Mouse (Mus musculus) CH12.LX (cell line): Measurements from ENCODE around the gene Zfp108. TPM values are rescaled to one million over a fixed set of nuclear protein-coding genes. Genes with fewer than 3 reads are reported as not detected.

ENCODE experiments used
- DNase-seq: peaks from one replicate; pipeline ENCODE4 v3.0.0-alpha.2; 2013; ENCODE audit errors: extremely low read depth
- H3K27ac ChIP-seq: 2 replicates; pipeline ENCODE4 v1.5.1; 2012; ENCODE audit warnings: low read depth, mild to moderate bottlenecking, control low read depth, moderate library complexity; ENCODE audit not compliant: insufficient read depth
- H3K27me3 ChIP-seq: replicated peaks from 2 replicates; pipeline ENCODE3; 2012; ENCODE audit warnings: inconsistent platforms
- H3K36me3 ChIP-seq, 2 experiments: replicated peaks in 1 of 2; 2 replicates each; pipeline versions ENCODE3 to v1.6.1; 2012; ENCODE audit warnings: inconsistent platforms in 1 of 2, low read length in 1 of 2, mild to moderate bottlenecking in 1 of 2, mixed read lengths in 1 of 2, moderate library complexity in 1 of 2; ENCODE audit not compliant: control insufficient read depth in 1 of 2, insufficient read depth in 1 of 2
- H3K4me1 ChIP-seq, 2 experiments: 2 replicates each; pipeline ENCODE4 v1.6.1; 2012; ENCODE audit warnings: inconsistent platforms in 1 of 2, moderate library complexity in 1 of 2; ENCODE audit not compliant: insufficient read depth in 2 of 2, control insufficient read depth in 1 of 2
- H3K4me2 ChIP-seq: 2 replicates; pipeline ENCODE4 v1.6.1; 2012; ENCODE audit warnings: low read depth, mild to moderate bottlenecking, control low read depth; ENCODE audit not compliant: poor library complexity, insufficient read depth, severe bottlenecking
- H3K4me3 ChIP-seq, 3 experiments: fragments of 150-350 bp in 1 of 3; sonication (generic) in 1 of 3; replicated peaks in 1 of 3; 2 replicates each; pipeline versions ENCODE3 to v1.5.1; 2011 to 2012; ENCODE audit warnings: low read depth in 2 of 3, low read length in 2 of 3, mild to moderate bottlenecking in 2 of 3, moderate library complexity in 2 of 3, control low read depth in 1 of 3, improper control_type of control experiment in 1 of 3, inconsistent platforms in 1 of 3, mixed read lengths in 1 of 3; ENCODE audit not compliant: poor library complexity in 1 of 3
- H3K79me2 ChIP-seq: replicated peaks from 2 replicates; pipeline ENCODE4 v1.6.1; 2012; ENCODE audit warnings: mild to moderate bottlenecking, moderate library complexity; ENCODE audit not compliant: control insufficient read depth, poor library complexity, insufficient read depth, severe bottlenecking; ENCODE audit errors: extremely low read depth
- H3K9ac ChIP-seq: 2 replicates; pipeline ENCODE4 v1.6.1; 2012; ENCODE audit warnings: low read depth, mild to moderate bottlenecking, control low read depth, moderate library complexity; ENCODE audit not compliant: insufficient read depth
- H3K9me3 ChIP-seq: replicated peaks from 2 replicates; pipeline ENCODE3; 2012; ENCODE audit warnings: low read length, inconsistent platforms, mixed read lengths
- CHD1 ChIP-seq: IDR thresholded peaks from 2 replicates; pipeline ENCODE4 v1.6.1; 2012; ENCODE audit warnings: low read depth, low read length, improper control_type of control experiment, inconsistent platforms
- CHD2 ChIP-seq: IDR thresholded peaks from 2 replicates; pipeline ENCODE4 v1.6.1; 2011; ENCODE audit warnings: low read length, improper control_type of control experiment
- ELF1 ChIP-seq: IDR thresholded peaks from 2 replicates; pipeline ENCODE4 v1.6.1; 2014; ENCODE audit warnings: low read depth, mild to moderate bottlenecking, inconsistent platforms, low read length, improper control_type of control experiment
- GABPA ChIP-seq: IDR thresholded peaks from 2 replicates; pipeline ENCODE4 v1.6.1; 2012; ENCODE audit warnings: low read depth, low read length, improper control_type of control experiment, inconsistent platforms; ENCODE audit not compliant: insufficient replicate concordance
- KAT2A ChIP-seq: IDR thresholded peaks from 2 replicates; pipeline ENCODE4 v1.6.1; 2012; ENCODE audit warnings: low read length, improper control_type of control experiment, inconsistent platforms; ENCODE audit not compliant: insufficient replicate concordance
- MAFK ChIP-seq: IDR thresholded peaks from 2 replicates; pipeline ENCODE4 v1.6.1; 2011; ENCODE audit warnings: low read length, improper control_type of control experiment; ENCODE audit not compliant: insufficient replicate concordance
- MAX ChIP-seq: IDR thresholded peaks from 2 replicates; pipeline ENCODE4 v1.6.1; 2011; ENCODE audit warnings: low read length, improper control_type of control experiment
- MAZ ChIP-seq: IDR thresholded peaks from 2 replicates; pipeline ENCODE4 v1.6.1; 2012; ENCODE audit warnings: low read depth, mild to moderate bottlenecking, inconsistent platforms, low read length, improper control_type of control experiment, moderate library complexity
- MXI1 ChIP-seq: IDR thresholded peaks from 2 replicates; pipeline ENCODE4 v1.6.1; 2011; ENCODE audit warnings: mild to moderate bottlenecking, low read depth, low read length, improper control_type of control experiment
- MYC ChIP-seq: IDR thresholded peaks from 2 replicates; pipeline ENCODE4 v1.6.1; 2011; ENCODE audit warnings: low read depth, mild to moderate bottlenecking, improper control_type of control experiment, low read length
- NELFE ChIP-seq: IDR thresholded peaks from 2 replicates; pipeline ENCODE4 v1.6.1; 2011; ENCODE audit warnings: low read depth, low read length, improper control_type of control experiment
- NRF1 ChIP-seq: IDR thresholded peaks from 2 replicates; pipeline ENCODE4 v1.6.1; 2014; ENCODE audit warnings: low read depth, mild to moderate bottlenecking, inconsistent platforms, low read length, improper control_type of control experiment, moderate library complexity
- PAX5 ChIP-seq: IDR thresholded peaks from 2 replicates; pipeline ENCODE4 v1.6.1; 2012; ENCODE audit warnings: low read length, inconsistent platforms, mixed read lengths
- RAD21 ChIP-seq: IDR thresholded peaks from 2 replicates; pipeline ENCODE4 v1.6.1; 2011; ENCODE audit warnings: low read depth, mild to moderate bottlenecking, low read length, improper control_type of control experiment, moderate library complexity
- RCOR1 ChIP-seq: conservative IDR thresholded peaks from 2 replicates; pipeline ENCODE4 v1.6.1; 2012; ENCODE audit warnings: low read depth, mild to moderate bottlenecking, inconsistent platforms, low read length, improper control_type of control experiment
- SMC3 ChIP-seq: IDR thresholded peaks from 2 replicates; pipeline ENCODE4 v1.6.1; 2011; ENCODE audit warnings: low read depth, low read length, improper control_type of control experiment
- TCF12 ChIP-seq: IDR thresholded peaks from 2 replicates; pipeline ENCODE4 v1.6.1; 2014; ENCODE audit warnings: low read depth, mild to moderate bottlenecking, inconsistent platforms, low read length, improper control_type of control experiment
- UBTF ChIP-seq: IDR thresholded peaks from 2 replicates; pipeline ENCODE4 v1.6.1; 2012; ENCODE audit warnings: low read depth, mild to moderate bottlenecking, inconsistent platforms, low read length, improper control_type of control experiment, moderate library complexity
- ZKSCAN1 ChIP-seq: IDR thresholded peaks from 2 replicates; pipeline ENCODE4 v1.6.1; 2012; ENCODE audit warnings: low read depth, inconsistent platforms, low read length, improper control_type of control experiment, borderline replicate concordance
- ZNF384 ChIP-seq: IDR thresholded peaks from 2 replicates; pipeline ENCODE4 v1.6.1; 2012; ENCODE audit warnings: low read depth, low read length, improper control_type of control experiment, inconsistent platforms
- dilution Hi-C: fragments of 300-500 bp; cut with MboI; formaldehyde crosslinking; loops from 2 replicates; pipeline ENCODE4 v1.14.3; 2020; ENCODE audit warnings: low sequenced_read_pairs; ENCODE audit not compliant: extremely low pct_unique_long_range_greater_than_20kb, extremely low pct_ligation_motif_present
- in situ Hi-C: fragments of 300-500 bp; cut with MboI; formaldehyde crosslinking; loops from 3 replicates; pipeline ENCODE4 v1.14.3; 2019; ENCODE audit warnings: low sequenced_read_pairs, low pct_ligation_motif_present, low pct_unique_long_range_greater_than_20kb, mixed read lengths
- polyA plus RNA-seq: library from polyadenylated mRNA; unstranded; fragments of >175 nt; gene quantifications from 2 replicates; pipeline ENCODE4 v1.2.1, GENCODE M21; 2012; ENCODE audit warnings: low read depth; ENCODE audit not compliant: insufficient read length
- total RNA-seq, 2 experiments: library from RNA; depleted of rRNA; stranded (reverse); fragments of 300-350 nt in 1 of 2; fragments of >200 nt in 1 of 2; gene quantifications; 2 replicates each; pipeline ENCODE4 v1.2.3; 2012 to 2014

Zfp108 gene
- total and polyA plus RNA-seq, 3 experiments, result not detected

DNA sequence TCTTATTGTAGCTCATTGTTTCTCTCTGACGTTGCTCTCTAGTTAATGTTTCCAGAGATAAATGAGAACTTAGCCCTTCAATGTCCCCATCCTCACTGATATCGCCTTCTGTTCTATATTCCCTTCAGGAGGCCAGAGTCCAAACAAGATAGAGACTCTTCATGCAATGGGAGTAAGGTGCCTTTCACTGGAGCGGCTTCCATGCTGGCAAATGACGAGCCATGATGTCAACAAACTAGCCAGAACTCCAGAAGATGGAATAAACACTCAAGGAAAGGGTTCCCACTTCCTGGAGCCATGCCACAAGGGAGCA is 5.4 kb downstream of the Zfp108 start:
- Histone ChIP-seq H3K4me2 (no peak overlapping the region), H3K4me3 (no peak overlapping the region), H3K4me1 (no peaks in the 10 kb centered on the region; a peak in 1 of 4 replicates), H3K9me3 (no peaks in the 10 kb centered on the region), H3K9ac (no peak overlapping the region), H3K27ac (no peak overlapping the region), H3K79me2 (no peaks in the 10 kb centered on the region), H3K36me3 (no peaks in the 10 kb centered on the region), H3K27me3 (peaks cover 12% of the 10 kb centered on the region)
- TF ChIP-seq MAX (no peak), ZKSCAN1 (no peak), UBTF (no peak), NRF1 (no peak), CHD1 (no peak), ZNF384 (no peak)
- dilution Hi-C loops, result no loop called here
- no peak for DNase-seq
- in situ Hi-C loops, result no loop called here

DNA sequence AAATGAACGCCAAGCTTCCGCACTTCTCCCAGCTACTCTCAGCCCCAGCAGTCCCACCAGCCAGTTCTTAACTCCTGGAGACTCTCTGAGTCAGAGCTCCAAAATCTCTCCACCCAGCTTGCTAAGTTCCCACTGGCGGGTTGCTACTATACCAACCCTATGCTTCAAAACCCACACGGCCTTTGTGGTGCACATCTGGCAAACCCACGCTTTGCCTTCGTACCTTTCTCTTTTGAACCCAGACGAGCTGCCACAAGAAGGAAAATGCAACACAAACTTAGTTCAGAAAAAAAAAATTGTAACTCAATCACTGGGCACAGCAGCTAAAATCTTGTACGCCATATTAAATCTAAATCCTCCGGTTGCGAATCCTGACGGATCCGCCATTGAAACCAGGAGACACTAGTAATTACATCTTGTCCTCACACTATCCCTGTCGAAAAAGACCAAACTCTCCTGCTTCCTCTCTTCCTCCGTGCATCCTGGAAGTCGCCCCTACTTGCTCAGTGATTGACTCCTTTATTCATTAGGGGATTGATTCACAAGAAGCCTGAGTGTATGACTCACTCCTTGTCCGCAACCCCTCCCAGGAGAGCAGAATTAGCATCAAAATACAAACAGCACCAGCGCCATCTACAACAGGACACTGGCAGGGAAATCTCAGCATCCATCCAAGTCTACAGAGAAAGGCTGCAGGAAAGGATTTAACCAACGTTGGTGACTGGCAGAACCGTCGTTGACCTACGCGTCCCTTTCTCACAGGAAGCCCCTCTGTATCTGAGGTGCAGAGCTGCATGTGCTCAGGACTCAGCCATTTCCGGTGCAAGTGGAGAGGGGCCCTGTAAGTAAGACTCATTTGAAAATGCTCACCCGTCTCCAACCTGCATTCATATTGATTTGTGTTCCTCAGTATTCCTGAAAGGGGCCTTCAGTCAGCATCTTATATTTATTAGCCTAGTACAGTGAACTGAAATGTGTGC is 13.9 kb downstream of the Zfp108 start:
- no peak overlapping the region for H3K4me2 ChIP-seq
- H3K27ac ChIP-seq, result no peak overlapping the region
- no peaks in the 10 kb centered on the region for H3K36me3 ChIP-seq
- no peak overlapping the region for H3K4me3 ChIP-seq
- in situ Hi-C loops (no loop called here), dilution Hi-C loops (no loop called here)
- DNase-seq, result no peak
- H3K9me3 ChIP-seq, result no peaks in the 10 kb centered on the region
- H3K79me2 ChIP-seq, result no peaks in the 10 kb centered on the region
- H3K9ac ChIP-seq, result no peak overlapping the region
- TF ChIP-seq RCOR1 (no peak), MXI1 (no peak), TCF12 (no peak), ELF1 (no peak), GABPA (no peak), MAZ (no peak), CHD2 (no peak), SMC3 (no peak), KAT2A (no peak), ZKSCAN1 (no peak), CHD1 (no peak), RAD21 (no peak), MAFK (no peak), PAX5 (no peak), MYC (no peak), NELFE (no peak)
- H3K27me3 ChIP-seq, result peaks cover 2% of the 10 kb centered on the region
- peaks cover 8 to 16% of the 10 kb centered on the region in 2 experiments for H3K4me1 ChIP-seq
